Mouse (Mus musculus) megakaryocyte, embryonic 14.5 days (primary cell): ENCODE data around the gene 6030498E09Rik.

Source experiments
- FLI1 ChIP-seq: IDR thresholded peaks from 2 replicates; pipeline ENCODE4 v1.6.1; 2012; ENCODE audit warnings: low read length, inconsistent platforms, mixed read lengths
- GATA1 ChIP-seq: IDR thresholded peaks from 3 replicates; pipeline ENCODE4 v1.6.1; 2012; ENCODE audit warnings: mixed read lengths, low read length, inconsistent platforms, borderline replicate concordance

- TF ChIP-seq GATA1 = no peak
- TF ChIP-seq FLI1 = no peak
Measured at GRCm38 (mm10) chrX:38771886-38772285, 585 bp upstream of the 6030498E09Rik start.
